Mouse (Mus musculus) embryonic fibroblast, embryonic 13.5 days (primary cell): ENCODE results near the gene Efhd2.

Source experiments
- CTCF ChIP-seq: IDR thresholded peaks from 2 replicates; pipeline ENCODE4 v1.5.1; 2011; ENCODE audit warnings: mild to moderate bottlenecking, control low read depth, low read length, moderate library complexity, borderline replicate concordance; ENCODE audit not compliant: insufficient read depth
- POLR2A ChIP-seq: IDR thresholded peaks from 2 replicates; pipeline ENCODE4 v1.6.1; 2011; ENCODE audit warnings: low read depth, mild to moderate bottlenecking, control low read depth, low read length, moderate library complexity

GRCm38 (mm10) chr4:141809850-141810464, 64.8 kb downstream of the Efhd2 start:
- TF ChIP-seq POLR2A (no peak), CTCF (peak; percentile 88; the same call in 1 of the 2 replicates)
